Mouse (Mus musculus) neutrophil, adult 59 days (primary cell): ENCODE measurements around the gene Cdk13. TPM values are rescaled to one million over a fixed set of nuclear protein-coding genes. Genes with fewer than 3 reads are reported as not detected.

ENCODE experiments used
- total RNA-seq, 2 experiments: library from RNA; stranded (reverse); gene quantifications; 1 replicate in 1 of 2; 2 replicates in 1 of 2; pipeline ENCODE4 v1.2.4; 2023

Cdk13 gene
- 10 to 100 TPM; 74.0 to 83.3 TPM for total RNA-seq

DNA sequence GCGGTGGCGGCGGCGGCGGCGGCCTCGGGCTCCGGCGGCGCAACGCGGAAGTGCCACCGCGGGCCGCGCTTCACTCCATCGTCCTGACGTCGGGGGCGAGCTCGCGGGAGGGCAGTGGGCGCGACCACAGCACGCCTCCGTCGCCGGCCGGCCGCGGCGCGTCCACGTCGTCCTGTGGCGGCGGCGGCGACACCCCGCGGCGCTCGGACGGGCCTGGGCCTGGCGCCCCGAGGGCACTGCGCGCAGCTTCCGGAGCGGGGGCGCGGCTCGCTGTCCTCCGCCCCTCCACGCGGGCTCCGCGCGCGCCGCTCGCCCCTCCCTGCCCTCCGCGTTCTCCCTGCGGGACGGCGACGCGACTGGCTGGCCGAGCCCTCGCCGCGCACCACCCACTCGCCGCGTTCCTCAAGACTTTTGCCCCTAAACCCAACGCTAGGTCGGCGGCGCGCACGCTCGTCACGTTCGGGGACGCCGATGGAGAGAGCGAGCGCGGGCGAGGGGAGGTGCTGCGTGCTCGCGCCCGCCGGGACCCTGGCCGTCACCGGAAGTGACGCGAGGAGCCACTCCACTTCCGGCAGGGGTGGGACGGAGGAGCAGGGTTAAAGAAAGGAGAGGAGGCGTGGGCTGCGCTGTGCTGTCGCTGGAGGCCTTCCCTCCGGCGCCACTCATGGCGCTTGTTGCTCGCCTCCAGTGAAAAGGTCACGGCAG is at the start of gene Cdk13:
Gene Cdk13, minus strand, starts transcription at position 189 of the 705 bp plus-strand sequence.

DNA sequence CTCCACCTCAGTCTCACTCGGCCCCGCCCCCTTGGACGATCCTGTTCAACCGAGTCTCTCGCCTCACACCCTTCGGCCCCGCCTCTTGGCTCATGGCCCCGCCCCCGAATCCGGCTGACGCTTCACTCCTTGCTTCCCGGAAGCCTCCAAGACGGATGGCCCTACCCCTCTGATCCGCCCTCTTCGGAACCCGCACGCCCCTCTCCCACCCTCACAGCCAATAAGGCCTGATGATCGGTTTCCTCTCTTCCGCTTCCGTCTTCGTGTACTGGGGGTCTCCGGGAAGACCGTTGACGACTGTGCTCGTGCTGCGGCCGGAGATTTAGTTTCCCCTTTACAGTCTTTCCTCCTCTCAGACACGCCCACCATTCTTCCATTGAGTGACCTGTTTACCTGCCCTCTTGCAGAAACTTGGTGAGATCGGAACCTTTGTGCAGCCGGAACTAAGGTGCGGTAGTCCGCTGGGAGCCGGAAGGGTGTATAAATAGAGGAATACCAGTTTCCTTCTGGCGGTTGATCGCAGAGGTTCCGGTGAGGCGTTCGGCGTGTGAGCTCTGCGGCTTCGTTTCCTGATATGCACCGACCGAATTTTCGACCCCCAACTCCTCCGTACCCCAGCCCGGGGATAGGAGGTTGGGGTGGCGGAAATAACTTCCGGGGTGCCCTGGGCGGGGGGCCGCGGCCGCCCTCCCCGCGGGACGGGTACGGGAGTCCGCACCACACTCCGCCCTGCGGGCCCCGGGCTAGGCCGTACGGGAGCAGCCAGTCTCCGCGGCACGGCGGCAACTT is 109.8 kb downstream of the Cdk13 start, which contains the start of the genes Mplkip and Sugct:
Gene Mplkip, plus strand, starts transcription at position 282 of the 789 bp plus-strand sequence.
Gene Sugct, minus strand, starts transcription at position 643 of the 789 bp plus-strand sequence.

Other genes with a start within 250 kb of the Cdk13 start
- gene Mplkip, start 109.9 kb downstream of the Cdk13 start, total RNA-seq, result 10 to 100 TPM; 15.3 to 25.9 TPM
- not detected for gene Sugct, start 109.5 kb downstream of the Cdk13 start, total RNA-seq
- 10 to 100 TPM; 23.2 to 27.5 TPM for gene Rala, start 139.1 kb upstream of the Cdk13 start, total RNA-seq
- 1 to 10 TPM; 2.4 to 2.8 TPM for gene Yae1d1, start 188.3 kb upstream of the Cdk13 start, total RNA-seq